Mouse (Mus musculus): ENCODE data around the gene Sorbs1.
"Not testable (repeated sequence)": the region's sequence is repeated elsewhere in the genome, so short reads cannot be mapped to it uniquely, and the experiment has no call there.

Sorbs1 gene

GRCm38 (mm10) chr19:40513632-40514078, at the start of gene Sorbs1:
Gene Sorbs1, minus strand, starts transcription at chr19:40513779.
- peak; percentile 98 for DNase-seq

GRCm38 (mm10) chr19:40561521-40561920, 47.9 kb upstream of the Sorbs1 start:
- DNase-seq, result not testable (repeated sequence)

- no peak for DNase-seq
These were observed 42.5 kb upstream of the Sorbs1 start for GRCm38 (mm10) chr19:40556029-40556428.

DNA sequence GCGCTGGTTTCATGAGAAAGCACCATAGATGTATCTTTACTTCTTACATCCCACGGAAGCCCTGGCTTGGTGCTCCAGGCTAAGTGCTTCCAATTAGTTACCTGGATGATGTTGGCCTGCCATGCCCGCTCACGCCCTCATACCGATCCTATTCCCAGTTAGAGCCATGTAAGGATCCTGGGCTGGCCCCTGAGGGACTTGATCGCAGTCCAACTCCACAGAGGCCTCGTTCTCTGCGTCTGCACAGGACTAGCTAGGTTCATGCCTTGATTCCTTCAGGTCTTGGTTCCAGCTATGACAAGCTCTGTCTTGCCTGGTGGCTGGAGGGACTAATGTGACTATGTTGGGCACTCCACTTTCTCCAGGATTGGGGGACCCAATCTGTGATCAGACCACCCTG, 41.6 kb upstream of the Sorbs1 start:
- no peak for DNase-seq

- no peak for DNase-seq
These were observed 40.8 kb upstream of the Sorbs1 start for GRCm38 (mm10) chr19:40554343-40554742.

DNA sequence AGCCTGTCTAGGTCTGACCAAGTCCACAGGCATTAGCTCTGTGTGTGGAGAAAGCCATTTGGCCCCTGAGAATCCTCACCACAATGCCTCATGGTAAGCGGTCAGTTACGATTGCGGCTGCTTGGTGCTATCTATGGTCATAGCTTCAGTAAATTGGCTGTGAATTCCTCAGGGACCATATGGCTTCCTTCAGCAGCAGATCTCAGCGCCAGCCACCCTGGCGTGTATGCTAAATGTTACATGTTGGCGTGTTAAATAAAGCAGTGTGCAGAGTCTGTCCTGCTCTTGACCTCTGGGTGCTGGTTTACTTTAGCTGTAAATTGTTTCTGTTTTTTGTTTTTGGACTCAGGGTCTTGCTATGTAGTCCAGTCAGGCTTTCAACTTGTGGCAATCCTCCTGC, 40.3 kb upstream of the Sorbs1 start:
- no peak for DNase-seq

DNA sequence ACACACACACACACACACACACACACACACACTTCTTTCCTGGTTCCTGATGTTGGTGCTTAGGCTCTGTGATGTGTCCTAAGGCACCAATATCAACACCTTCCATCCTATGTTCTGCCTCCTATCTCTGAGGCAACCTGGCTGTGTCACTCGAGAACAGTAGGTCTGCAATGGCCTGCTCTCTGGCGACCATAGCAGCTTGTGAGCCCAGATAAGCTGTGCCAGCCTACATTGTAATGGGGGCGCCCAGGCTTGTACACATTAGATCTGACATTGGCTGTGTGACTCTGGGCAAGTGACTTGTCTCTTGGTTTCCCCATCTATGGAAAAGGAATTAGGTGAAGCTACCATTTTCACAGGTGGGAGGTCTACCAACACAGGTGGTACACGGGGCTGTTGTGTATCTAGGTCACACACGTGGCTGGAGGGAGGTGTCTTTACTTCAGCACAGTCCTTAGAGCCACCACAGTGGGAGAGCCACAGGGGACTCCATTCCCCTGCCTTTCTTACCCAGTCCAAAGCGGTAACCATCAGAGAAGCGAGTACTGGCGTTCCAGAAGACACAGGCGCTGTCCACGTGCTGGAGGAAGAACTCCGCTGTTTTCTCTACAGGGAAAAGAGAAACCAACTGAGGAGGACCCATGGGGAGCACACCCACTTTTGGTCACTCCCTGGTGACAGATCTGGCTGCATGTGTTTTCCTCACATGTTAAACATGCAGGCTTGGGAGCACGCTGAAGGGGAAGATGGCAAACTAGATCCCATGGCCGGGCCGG, 39.6 kb upstream of the Sorbs1 start:
- DNase-seq, result no peak

DNA sequence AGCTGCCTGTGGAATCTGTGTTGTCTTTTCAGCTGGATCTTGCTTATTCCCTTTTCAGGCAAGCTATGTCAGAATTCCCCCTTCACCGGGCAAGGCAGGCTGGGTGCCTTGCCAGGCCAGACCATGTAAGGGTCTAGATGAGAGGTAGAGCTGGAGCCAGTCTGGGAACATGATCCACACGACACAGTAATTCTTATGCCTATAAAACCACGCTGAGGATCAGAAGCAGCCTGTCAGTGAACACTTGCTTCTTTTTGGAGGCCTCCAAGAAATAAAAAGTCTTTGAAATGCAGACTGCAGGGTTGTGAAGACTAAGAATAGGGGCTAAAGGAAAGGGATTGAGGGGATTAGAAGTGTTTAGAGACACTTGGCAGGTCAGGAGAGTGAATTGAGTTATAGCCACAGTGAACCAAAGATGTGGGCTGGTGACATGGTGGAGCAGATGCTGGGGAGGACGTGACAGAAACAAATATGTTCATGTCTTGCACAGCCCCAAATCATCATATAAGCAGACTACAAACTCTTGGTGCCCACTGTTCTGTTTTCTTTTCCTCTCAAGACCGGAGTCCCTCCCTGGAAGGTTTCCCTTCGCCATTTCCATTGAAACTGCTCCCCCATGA, 36.0 kb upstream of the Sorbs1 start:
- DNase-seq, result no peak

DNA sequence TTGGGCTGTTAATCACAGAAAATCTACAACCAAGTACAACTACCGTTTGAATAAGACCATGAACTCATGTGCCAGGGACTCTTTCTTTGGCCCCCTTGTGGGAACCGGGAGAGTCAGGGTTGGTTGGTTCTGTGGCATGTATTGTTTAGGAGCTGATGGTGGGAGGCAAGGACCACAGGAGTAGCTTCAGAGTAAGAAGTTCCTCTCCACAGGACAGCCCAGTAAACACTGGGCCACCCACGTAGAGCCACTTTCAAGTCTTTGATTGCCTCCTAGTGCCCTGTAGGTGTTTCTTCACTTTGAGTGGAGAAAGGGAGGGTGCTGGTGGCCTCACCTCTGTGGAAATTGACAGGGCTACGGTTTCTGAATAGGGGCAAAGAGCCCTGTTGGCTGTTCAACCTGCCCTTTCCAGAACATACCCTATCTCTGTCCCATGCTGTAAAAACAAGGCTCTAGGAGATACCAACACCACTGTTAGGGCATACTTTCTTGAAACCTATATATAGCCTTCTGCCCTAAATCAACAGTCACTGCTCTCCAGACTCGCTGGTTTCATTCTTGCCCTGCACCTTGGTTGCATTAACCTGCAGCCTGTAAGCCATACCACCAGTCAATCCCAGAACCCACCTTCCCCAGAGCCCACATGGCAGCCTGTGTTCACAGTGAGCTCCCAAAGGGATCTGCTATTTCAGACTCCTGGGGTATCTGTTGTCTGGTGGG, 35.4 kb upstream of the Sorbs1 start:
- no peak for DNase-seq

GRCm38 (mm10) chr19:40548386-40548785, 34.8 kb upstream of the Sorbs1 start:
- DNase-seq, result no peak

GRCm38 (mm10) chr19:40544856-40545255, 31.3 kb upstream of the Sorbs1 start:
- DNase-seq, result peak; percentile 60

DNA sequence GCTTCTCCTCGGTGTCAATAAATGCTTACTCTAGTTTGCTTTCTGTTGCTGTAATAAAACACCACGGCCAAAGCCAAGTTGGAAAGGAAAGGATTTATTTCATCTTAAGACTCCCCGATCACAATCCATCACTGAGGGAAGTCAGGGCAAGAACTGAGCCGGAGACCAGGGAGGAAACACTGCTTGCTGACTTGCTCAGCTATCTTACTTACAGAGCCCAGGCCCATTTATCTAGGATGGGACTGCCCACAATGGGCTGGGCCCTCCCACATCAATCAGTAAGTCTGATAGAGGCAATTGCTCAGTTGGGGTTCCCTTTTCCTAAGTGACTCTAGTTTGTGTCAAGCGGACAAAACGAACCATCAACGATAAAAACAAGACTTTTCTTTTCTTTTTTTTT, 29.2 kb upstream of the Sorbs1 start:
- DNase-seq, result no peak

- no peak for DNase-seq
These were observed 22.9 kb upstream of the Sorbs1 start for GRCm38 (mm10) chr19:40536526-40536925.

DNA sequence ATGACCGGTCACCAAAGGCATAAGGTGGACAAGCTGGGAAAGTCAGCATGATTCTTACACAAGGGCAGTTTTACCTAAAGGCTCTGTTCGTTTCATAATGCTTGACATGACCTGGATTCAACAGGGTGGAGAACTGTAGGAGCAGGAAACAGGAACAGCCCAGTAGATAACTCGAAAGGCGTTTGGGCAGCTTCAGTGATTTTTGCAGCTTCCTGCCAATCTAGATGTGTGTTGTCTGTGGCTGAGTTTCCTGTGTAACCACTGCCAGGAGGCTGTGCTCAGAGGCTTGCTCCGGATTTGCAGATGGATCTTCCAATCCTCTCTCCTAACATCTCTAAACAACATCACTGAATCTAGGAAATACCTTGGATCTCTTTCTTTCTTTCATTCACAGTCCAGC, 18.9 kb upstream of the Sorbs1 start:
- DNase-seq, result no peak

- DNase-seq, result no peak
These were observed 16.7 kb upstream of the Sorbs1 start for GRCm38 (mm10) chr19:40530323-40530722.

DNA sequence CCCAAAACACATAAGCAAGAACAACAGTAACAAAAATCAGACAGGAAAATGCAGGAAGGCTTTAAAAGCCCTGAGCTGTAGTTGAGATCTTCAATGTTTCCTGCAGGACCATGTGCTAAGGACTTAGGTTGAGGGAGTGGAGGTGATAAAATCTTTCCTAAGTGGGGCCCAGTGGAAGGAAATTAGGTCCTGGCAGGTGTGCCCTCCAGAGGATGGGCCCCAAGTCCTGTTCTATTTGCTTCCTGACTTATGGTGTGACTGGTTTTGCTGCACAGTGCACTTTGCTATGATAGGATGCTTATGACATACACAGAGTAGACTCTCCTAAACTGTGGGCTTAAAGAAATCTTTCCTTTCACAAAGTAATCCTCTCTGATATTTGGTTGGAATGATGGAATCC, 14.7 kb upstream of the Sorbs1 start:
- DNase-seq, result no peak

DNA sequence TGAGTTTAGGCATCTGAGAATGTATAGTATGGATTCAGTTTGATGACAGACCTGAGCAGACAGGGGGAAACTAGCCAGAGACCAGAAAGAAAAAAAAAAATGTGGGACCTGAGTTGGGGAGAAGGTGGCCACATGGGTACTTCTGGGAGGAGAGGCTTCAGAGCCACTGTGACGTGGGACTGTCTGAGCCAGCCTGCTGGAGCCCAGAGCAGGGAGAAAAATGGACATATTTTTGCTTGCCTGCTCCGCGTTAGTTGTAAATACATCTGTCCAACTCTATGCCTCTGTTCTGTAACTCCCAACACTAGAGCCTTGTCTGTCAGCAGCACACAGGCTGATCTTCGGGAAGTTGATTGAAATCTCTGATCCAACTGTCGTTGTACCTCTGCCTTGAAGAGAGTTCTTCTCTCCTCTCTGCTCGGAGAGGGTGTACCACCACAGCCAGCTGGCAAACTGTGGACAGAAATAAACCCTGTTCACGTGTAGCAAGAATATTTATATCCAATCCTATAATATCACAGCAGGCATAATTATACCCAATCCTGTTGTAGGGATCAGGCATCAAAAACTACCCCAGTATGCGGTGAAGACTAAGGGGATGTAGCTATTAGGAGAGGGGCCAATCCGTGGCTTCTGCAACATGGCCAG, 12.9 kb upstream of the Sorbs1 start:
- no peak for DNase-seq

- no peak for DNase-seq
These were observed 9.9 kb upstream of the Sorbs1 start for GRCm38 (mm10) chr19:40523431-40524005.

DNA sequence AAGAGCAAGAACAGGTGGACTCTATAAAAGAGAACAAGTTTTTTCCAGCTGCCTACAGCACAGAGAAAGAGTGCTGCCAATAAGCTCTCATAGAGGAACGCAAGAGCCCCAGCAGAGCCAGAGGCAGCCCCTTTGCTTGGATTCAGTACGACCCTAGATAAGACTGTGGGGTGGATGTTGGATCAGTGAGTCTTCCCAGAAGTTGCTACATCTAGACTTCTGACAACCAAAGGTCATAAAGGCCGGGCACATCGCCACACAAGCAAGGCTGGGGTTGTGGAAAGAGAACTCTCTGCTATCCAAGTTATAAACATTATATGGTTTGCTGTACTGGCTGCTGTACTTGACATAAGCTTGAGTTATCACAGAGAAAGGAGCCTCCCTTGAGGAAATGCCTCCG, 6.8 kb upstream of the Sorbs1 start:
- DNase-seq, result no peak

GRCm38 (mm10) chr19:40518706-40519105, 5.1 kb upstream of the Sorbs1 start:
- DNase-seq, result no peak

DNA sequence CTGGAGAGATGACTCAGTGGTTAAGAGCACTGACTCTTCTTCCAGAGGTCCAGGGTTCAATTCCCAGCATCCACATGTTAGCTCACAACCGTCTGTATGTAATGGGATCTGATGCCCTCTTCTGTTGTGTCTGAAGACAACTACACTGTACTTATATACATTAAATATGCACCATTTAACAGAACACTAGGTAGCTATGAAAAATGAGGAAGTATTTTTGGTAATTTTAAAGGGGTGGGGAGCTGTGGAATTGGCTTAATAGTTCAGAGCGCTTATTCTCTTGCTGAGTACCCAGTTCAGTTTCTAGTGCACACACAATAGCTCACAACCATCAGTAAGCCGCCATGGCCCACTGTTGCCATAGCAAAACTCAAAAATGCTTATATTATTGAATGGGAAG, 2.0 kb upstream of the Sorbs1 start:
- no peak for DNase-seq

DNA sequence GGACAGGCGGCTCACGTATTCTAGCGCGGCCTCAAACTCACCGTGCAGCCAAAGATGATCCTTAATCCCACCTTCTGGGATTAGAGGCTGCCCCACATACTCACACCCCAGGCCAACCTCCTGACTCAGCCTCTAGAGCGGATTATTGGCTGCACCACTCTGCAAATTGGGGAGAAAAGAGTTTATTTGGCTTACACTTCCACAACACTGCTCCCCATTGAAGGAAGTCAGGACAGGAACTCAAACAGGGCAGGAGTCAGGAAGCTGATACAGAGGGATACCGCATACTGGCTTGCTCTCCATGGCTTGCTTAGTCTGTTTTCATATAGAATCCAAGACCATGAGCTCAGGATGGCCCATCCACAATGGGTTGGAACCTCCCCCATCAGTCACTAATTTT, 797 bp upstream of the Sorbs1 start:
- no peak for DNase-seq

Measured in kidney, postnatal 14 days (tissue).